Mouse (Mus musculus): ENCODE data around the gene Zfp592.

DNA sequence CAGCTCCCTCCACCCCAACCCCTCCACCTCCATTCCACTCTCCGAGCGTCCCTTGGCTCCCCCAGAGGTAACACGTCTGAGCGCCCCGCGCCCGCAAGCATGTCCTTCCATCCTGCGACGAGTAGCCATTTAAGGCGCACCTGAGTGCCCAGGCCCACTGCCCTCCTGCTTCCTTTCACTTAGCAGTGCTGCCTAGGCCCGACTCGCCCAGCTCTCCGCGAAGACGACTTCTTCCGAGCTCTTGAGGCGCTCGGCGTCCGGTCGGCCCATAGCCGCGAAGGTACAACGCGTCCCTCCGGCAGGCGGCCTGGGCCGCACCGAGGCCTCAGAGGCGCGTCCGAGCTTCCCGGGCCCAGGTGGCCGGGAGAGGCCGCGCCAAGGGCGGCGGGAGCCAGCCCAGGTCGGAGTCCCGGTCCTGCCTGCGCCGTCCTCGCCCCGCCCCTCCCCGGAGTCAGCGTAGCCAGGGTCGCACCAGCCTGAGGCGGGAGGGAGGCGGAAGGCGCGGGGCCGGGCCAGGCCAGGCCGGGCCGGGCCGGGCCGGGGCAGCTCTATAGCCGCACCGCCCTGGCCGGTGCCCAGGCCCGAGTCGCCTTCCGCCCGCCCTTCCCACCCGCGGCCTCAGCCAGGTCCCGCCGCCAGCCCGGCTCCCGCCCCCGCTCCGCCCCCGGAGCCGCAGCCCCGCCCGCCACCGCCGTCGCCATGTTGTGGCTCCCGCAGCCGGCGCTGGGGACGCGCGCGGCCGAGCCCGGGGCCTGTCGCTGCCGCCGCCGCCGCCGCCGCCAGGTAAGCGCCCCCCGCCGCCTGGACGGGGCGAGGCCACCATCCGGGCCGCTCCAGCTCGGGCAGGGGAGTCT lies at the start of gene Zfp592:
- no peak for TF ChIP-seq CTCF (conservative IDR thresholded peaks at IDR 0.05; ENCODE audit: low read length)
- no peak for TF ChIP-seq POU5F1 (IDR thresholded peaks at IDR 0.05; ENCODE audit: borderline replicate concordance, low read length)
- no peak for TF ChIP-seq NANOG (IDR thresholded peaks at IDR 0.05; ENCODE audit: borderline replicate concordance, low read length)
